Mouse (Mus musculus): ENCODE data around the gene Mfap5. TPM values are rescaled to one million over a fixed set of nuclear protein-coding genes. Genes with fewer than 3 reads are reported as not detected.
A peak's percentile ranks its signal among the peaks of the same experiment; 100 is the strongest.
"Not testable (repeated sequence)": the region's sequence is repeated elsewhere in the genome, so short reads cannot be mapped to it uniquely, and the experiment has no call there.

Gene Mfap5
- polyA plus RNA-seq, 1 experiment: 131 TPM

DNA sequence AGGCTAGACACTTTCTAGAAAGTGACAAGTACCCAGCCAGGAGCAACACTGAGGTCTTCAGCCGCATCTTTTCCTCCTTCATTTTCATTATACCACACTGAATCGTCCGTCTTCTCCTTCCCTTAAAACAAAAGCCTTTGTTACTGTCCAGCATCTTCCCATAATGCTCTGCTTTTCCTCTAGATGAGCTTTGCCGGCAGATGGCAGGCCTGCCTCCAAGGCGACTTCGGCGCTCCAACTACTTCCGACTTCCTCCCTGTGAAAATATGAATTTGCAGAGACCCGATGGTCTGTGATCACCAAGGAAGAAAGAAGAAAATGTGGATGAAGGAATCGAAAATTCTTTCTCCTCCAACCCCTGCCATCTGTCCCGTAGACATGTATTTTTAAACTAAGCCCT is 22.5 kb downstream of the Mfap5 start:
- no peak for TF ChIP-seq POLR2A (IDR thresholded peaks at IDR 0.05; ENCODE audit: borderline replicate concordance, extremely low read depth, low read depth, low read length)

DNA sequence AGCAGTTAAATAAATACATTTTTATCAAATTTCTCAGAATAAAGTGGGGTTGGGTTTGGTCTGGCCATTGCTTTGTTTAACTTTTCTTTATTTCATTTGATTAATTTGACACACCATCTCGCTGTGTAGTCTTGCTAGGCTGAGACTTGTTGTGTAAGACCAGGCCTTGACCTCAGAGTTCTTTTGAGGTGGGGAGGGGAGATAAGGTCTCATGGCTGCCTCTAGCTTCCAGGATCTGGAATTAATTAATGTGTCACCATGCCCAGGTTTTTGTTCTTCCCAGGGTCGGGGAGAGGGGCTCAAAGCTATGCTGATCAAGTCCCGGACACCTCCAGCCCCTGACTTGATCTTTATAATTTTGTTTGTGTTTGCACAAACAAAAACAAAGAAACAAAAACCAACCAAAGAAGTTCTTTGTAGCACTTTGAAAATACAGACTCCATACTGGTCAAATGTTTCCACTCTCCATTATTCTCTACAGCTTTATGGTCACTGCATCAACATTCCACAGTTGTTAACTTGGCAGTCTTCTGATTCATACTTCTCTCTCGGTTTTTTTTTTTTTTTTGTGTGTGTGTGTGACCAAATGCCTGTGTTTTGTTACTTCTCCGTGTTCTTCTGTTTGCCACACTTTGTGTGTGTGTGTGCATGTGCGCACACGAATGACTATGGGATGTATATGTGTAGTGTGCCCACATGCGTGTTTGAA is 26.0 kb downstream of the Mfap5 start:
- no peak for DNase-seq

More for the DNA sequence above, 22.5 kb downstream of the Mfap5 start:
- no peak for DNase-seq
- no peaks in the 10 kb centered on the region for H3K4me1 ChIP-seq (ENCODE audit: control insufficient read depth, insufficient read depth, low read length)
- 70% methylated on average over 11 of the region's 11 CpGs for WGBS
- no peak overlapping the region for H3K4me3 ChIP-seq (replicated peaks; ENCODE audit: extremely low read depth, low read depth, low read length)

DNA sequence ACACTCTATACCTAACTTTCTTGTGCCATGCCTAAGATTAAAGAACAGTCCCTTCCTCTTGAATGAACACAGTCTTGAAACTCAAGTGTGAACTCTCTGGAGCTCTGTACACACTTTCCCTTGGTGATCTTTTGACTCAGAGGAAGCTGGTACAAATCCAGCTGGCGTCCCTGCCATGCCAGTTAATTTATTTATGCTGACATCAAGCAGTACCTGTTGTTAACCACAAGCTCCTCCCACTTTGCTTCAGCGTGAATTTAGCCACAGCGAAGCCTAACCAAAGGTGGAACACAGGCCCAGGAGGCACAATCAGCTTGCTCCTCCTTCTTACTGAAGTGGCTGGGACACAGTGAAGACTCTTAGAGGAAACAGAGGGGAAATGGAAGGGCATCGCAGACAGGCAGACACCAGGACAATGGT is 27.2 kb downstream of the Mfap5 start:
- peak; percentile 23 for DNase-seq
- WGBS: 12% methylated on average over 4 of the region's 4 CpGs
- TF ChIP-seq CTCF (IDR thresholded peaks at IDR 0.05; ENCODE audit: insufficient read depth, low read length) (no peak), POLR2A (IDR thresholded peaks at IDR 0.05; ENCODE audit: borderline replicate concordance, extremely low read depth, low read depth, low read length) (no peak)
- no peaks in the 10 kb centered on the region for H3K4me1 ChIP-seq (ENCODE audit: control insufficient read depth, insufficient read depth, low read length)
- no peak overlapping the region for H3K4me3 ChIP-seq (replicated peaks; ENCODE audit: extremely low read depth, low read depth, low read length)

More for the DNA sequence above, 26.0 kb downstream of the Mfap5 start:
- Histone ChIP-seq H3K4me1 (ENCODE audit: control insufficient read depth, insufficient read depth, low read length) (no peaks in the 10 kb centered on the region), H3K4me3 (replicated peaks; ENCODE audit: extremely low read depth, low read depth, low read length) (no peak overlapping the region)
- 64% methylated on average over 8 of the region's 8 CpGs for WGBS
- TF ChIP-seq CTCF (IDR thresholded peaks at IDR 0.05; ENCODE audit: insufficient read depth, low read length): no peak
- TF ChIP-seq POLR2A (IDR thresholded peaks at IDR 0.05; ENCODE audit: borderline replicate concordance, extremely low read depth, low read depth, low read length): no peak

DNA sequence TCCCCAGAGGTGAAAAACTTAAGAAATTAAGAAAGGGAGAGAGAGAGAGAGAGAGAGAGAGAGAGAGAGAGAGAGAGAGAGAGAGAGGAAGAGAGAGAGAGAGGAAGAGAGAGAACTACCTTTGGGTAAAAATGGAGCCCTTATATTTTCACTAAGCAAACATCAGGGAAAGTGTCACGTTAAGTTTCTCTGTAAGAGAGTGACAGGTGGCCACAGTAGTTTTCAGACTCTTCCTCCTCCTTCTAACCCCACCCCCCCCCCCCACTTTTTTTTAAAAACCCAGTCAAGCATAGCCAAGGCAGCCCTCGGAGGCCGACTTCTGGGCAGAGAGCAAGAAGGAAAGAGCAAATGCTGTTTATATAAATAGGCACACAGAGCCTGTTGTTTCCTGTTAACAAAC is 28.4 kb downstream of the Mfap5 start:
- Histone ChIP-seq H3K4me3 (replicated peaks; ENCODE audit: extremely low read depth, low read depth, low read length) (no peak overlapping the region), H3K4me1 (ENCODE audit: control insufficient read depth, insufficient read depth, low read length) (no peaks in the 10 kb centered on the region)
- 29% methylated on average over 3 of the region's 3 CpGs for WGBS
- TF ChIP-seq CTCF (IDR thresholded peaks at IDR 0.05; ENCODE audit: insufficient read depth, low read length) (no peak), POLR2A (IDR thresholded peaks at IDR 0.05; ENCODE audit: borderline replicate concordance, extremely low read depth, low read depth, low read length) (no peak)
- DNase-seq: no peak

DNA sequence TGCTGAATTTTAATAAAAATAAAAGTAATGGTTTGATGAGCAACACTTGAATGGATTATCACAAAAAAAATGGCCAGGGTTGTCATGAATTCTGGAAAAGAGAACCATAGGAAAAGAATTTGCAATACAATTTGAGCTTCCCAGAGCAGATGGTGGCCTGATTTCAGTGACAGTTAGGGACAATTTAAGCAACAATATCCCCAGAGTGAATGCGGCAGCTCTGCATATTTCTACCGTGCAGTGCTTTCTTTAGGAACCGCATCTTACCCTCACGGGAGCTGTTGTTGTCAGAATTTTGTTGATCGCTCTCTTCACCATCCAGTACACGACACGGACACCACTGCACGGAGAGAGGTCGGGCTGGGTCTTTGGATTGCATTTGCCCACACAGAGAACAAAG is 33.9 kb downstream of the Mfap5 start:
- H3K4me3 ChIP-seq (replicated peaks; ENCODE audit: extremely low read depth, low read depth, low read length): no peak overlapping the region
- no peak for DNase-seq
- WGBS: 89% methylated on average over 9 of the region's 9 CpGs
- no peaks in the 10 kb centered on the region for H3K4me1 ChIP-seq (ENCODE audit: control insufficient read depth, insufficient read depth, low read length)
- TF ChIP-seq POLR2A (IDR thresholded peaks at IDR 0.05; ENCODE audit: borderline replicate concordance, extremely low read depth, low read depth, low read length): no peak
- TF ChIP-seq CTCF (IDR thresholded peaks at IDR 0.05; ENCODE audit: insufficient read depth, low read length): no peak

DNA sequence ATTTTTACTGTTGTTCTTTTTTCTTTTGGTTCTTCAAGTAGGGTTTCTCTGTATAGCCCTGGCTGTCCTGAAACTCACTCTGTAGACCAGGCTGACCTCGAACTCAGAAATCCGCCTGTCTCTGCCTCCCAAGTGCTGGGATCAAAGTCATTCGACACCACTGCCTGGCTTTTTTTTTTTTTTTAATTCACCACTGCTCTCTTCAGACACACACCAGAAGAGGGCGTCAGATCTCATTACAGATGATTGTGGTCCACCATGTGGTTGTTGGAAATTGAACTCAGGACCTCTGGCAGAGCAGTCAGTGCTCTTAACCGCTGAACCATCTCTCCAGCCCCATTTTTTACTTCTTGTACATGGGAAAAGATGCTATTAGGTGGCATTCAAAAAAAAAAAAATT is 36.8 kb downstream of the Mfap5 start:
- WGBS: 74% methylated on average over 5 of the region's 5 CpGs
- not testable (repeated sequence) for DNase-seq; H3K4me3 ChIP-seq (replicated peaks; ENCODE audit: extremely low read depth, low read depth, low read length); H3K4me1 ChIP-seq (ENCODE audit: control insufficient read depth, insufficient read depth, low read length)

DNA sequence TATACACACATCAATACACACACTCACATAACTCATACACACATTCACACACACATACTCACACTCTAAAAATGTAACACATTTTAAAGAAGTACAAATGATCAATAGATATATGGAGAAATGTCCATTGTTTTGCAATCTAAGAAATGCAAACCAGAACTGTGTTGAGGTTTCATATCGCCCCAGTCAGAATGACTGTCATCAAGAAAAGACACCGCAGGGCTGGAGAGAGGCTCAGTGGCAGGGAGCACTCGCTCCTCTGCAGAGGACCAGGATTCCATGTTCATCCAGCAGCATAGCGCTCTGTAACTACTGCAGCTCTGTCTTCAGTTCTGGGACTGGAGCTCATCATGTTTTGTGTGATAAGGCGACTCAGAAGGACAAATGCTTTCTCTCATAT is 37.9 kb downstream of the Mfap5 start:
- TF ChIP-seq CTCF (IDR thresholded peaks at IDR 0.05; ENCODE audit: insufficient read depth, low read length) (no peak), POLR2A (IDR thresholded peaks at IDR 0.05; ENCODE audit: borderline replicate concordance, extremely low read depth, low read depth, low read length) (no peak)
- no peak overlapping the region for H3K4me3 ChIP-seq (replicated peaks; ENCODE audit: extremely low read depth, low read depth, low read length)
- no peak for DNase-seq
- H3K4me1 ChIP-seq (ENCODE audit: control insufficient read depth, insufficient read depth, low read length): no peaks in the 10 kb centered on the region
- 78% methylated on average over 5 of the region's 5 CpGs for WGBS

DNA sequence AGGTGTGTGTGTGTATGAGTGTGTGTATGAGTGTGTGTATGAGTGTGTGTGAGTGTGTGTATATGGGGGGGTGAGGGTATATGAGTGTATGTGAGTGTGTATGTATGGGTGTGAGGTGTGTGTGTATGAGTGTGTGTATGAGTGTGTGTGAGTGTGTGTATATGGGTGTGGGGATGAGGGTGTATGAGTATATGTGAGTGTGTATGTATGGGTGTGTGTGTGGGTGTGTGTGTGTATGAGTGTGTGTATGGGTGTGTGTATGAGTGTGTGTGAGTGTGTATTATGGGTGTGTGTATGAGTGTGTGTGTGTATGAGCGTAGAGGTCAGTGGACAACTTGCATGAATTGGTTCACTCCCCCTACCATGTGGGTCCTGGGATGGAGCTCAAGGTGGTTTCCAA is 39.0 kb downstream of the Mfap5 start:
- no peak overlapping the region for H3K4me3 ChIP-seq (replicated peaks; ENCODE audit: extremely low read depth, low read depth, low read length)
- no peak for DNase-seq

DNA sequence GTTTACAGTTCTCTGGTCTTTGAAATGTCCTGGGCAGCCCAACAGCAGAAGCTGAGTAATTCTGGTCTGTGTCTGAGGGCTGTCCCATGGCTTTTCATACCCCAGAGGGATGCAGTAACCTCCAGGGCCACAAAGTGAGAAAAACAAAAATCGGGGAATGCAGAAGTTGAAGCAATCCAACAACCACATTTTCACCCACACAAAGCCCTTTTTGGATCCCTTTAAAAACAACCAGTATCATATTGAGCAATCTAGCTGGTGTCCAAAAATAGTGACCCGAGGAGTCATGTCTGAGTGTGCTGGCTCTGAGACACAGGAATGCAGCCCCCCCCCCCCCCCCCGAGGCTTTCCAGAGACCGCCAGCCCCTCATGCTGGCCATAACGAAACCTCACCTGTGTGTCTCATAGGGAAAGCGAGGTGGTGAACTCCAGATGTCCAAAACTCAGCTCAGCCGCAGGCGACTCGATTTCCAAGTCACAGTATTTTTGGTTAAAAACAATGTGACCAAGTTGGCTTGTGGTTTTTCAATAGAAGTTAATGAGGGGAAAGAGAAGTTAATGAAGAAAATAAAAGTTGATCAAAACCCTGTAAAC is 39.7 kb downstream of the Mfap5 start:
- Histone ChIP-seq H3K4me1 (ENCODE audit: control insufficient read depth, insufficient read depth, low read length) (no peaks in the 10 kb centered on the region), H3K4me3 (replicated peaks; ENCODE audit: extremely low read depth, low read depth, low read length) (no peak overlapping the region)
- no peak for DNase-seq
- 50% methylated on average over 9 of the region's 9 CpGs for WGBS
- no peak for TF ChIP-seq CTCF (IDR thresholded peaks at IDR 0.05; ENCODE audit: insufficient read depth, low read length)
- TF ChIP-seq POLR2A (IDR thresholded peaks at IDR 0.05; ENCODE audit: borderline replicate concordance, extremely low read depth, low read depth, low read length): no peak

More for the DNA sequence above, 39.0 kb downstream of the Mfap5 start:
- 94% methylated on average over 1 of the region's 1 CpGs for WGBS
- no peak for TF ChIP-seq POLR2A (IDR thresholded peaks at IDR 0.05; ENCODE audit: borderline replicate concordance, extremely low read depth, low read depth, low read length)
- no peak for TF ChIP-seq CTCF (IDR thresholded peaks at IDR 0.05; ENCODE audit: insufficient read depth, low read length)
- no peaks in the 10 kb centered on the region for H3K4me1 ChIP-seq (ENCODE audit: control insufficient read depth, insufficient read depth, low read length)

DNA sequence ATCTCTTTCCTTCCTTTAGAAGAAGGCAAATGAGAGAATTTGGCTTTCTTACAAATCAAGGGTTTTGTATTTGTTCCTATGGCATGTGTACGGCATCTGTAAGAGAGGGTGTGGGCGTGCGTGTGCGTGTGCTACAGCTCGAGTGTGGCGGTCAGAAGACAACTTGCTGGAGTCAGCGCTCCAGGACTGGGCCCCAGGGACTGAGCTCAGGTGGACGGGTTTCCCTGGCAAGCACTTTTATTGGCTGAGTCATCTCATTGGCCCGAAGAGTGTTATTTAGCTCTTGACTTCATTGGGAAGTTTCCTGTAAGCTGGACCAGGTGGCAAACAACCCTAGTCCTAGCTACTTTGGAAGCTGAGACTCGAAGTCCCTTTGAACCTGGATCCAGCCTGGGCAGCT is 40.3 kb downstream of the Mfap5 start:
- DNase-seq: no peak
- H3K4me3 ChIP-seq (replicated peaks; ENCODE audit: extremely low read depth, low read depth, low read length): no peak overlapping the region
- no peaks in the 10 kb centered on the region for H3K4me1 ChIP-seq (ENCODE audit: control insufficient read depth, insufficient read depth, low read length)
- TF ChIP-seq POLR2A (IDR thresholded peaks at IDR 0.05; ENCODE audit: borderline replicate concordance, extremely low read depth, low read depth, low read length): no peak
- TF ChIP-seq CTCF (IDR thresholded peaks at IDR 0.05; ENCODE audit: insufficient read depth, low read length): no peak
- WGBS: 57% methylated on average over 10 of the region's 10 CpGs

Data from lung, adult 2 months (tissue).